Mouse (Mus musculus): ENCODE results near the gene Hist1h2ao. TPM values are rescaled to one million over a fixed set of nuclear protein-coding genes. Genes with fewer than 3 reads are reported as not detected.

The Hist1h2ao gene
- total RNA-seq, 1 experiment from 2014 or later: 88.7 TPM

Other genes with a start within 250 kb of the Hist1h2ao start
- not detected in 2 replicates for gene Olfr1364, start 228.7 kb upstream of the Hist1h2ao start, total RNA-seq (2017)
- not detected in 2 replicates for gene Olfr1362, start 196.4 kb upstream of the Hist1h2ao start, total RNA-seq (2017)
- gene Olfr11, start 167.9 kb upstream of the Hist1h2ao start, total RNA-seq (2017): not detected in 2 replicates
- not detected in 2 replicates for gene Olfr1361, start 147.1 kb upstream of the Hist1h2ao start, total RNA-seq (2017)
- gene Olfr1360, start 133.1 kb upstream of the Hist1h2ao start, total RNA-seq (2017): not detected in 2 replicates
- not detected in 2 replicates for gene Olfr1359, start 112.4 kb upstream of the Hist1h2ao start, total RNA-seq (2017)
- 14.4 and 16.0 TPM in 2 replicates for gene Hist1h2bl, start 94.3 kb upstream of the Hist1h2ao start, total RNA-seq (2017)
- gene Hist1h2ai, start 94.0 kb upstream of the Hist1h2ao start, total RNA-seq (2017): 351 and 359 TPM in 2 replicates
- 15.6 and 19.4 TPM in 2 replicates for gene Hist1h3h, start 92.8 kb upstream of the Hist1h2ao start, total RNA-seq (2017)
- 6.6 and 8.0 TPM in 2 replicates for gene Hist1h2bm, start 88.4 kb upstream of the Hist1h2ao start, total RNA-seq (2017)
- 12.6 and 17.7 TPM in 2 replicates for gene Hist1h4j, start 75.4 kb upstream of the Hist1h2ao start, total RNA-seq (2017)
- gene Hist1h4k, start 60.0 kb upstream of the Hist1h2ao start, total RNA-seq (2017): 63.4 and 72.4 TPM in 2 replicates
- gene Hist1h2ak, start 56.6 kb upstream of the Hist1h2ao start, total RNA-seq (2017): 70.6 and 79.9 TPM in 2 replicates
- 99.6 and 105 TPM in 2 replicates for gene Hist1h2bn, start 56.3 kb upstream of the Hist1h2ao start, total RNA-seq (2017)
- gene Hist1h1b, start 29.8 kb upstream of the Hist1h2ao start, total RNA-seq (2017): 73.0 and 92.6 TPM in 2 replicates
- 3.8 and 32.2 TPM in 2 replicates for gene Hist1h3i, start 27.1 kb upstream of the Hist1h2ao start, total RNA-seq (2017)
- 46.4 and 80.8 TPM in 2 replicates for gene Hist1h2an, start 23.2 kb upstream of the Hist1h2ao start, total RNA-seq (2017)
- gene Hist1h2bp, start 23.0 kb upstream of the Hist1h2ao start, total RNA-seq (2017): 4.8 and 6.8 TPM in 2 replicates
- 71.6 and 96.6 TPM in 2 replicates for gene Hist1h2bq, start 268 bp upstream of the Hist1h2ao start, total RNA-seq (2017)
- gene Hist1h4m, start 1.3 kb downstream of the Hist1h2ao start, total RNA-seq (2017): 341 and 383 TPM in 2 replicates
- gene Hist1h4n, start 21.7 kb downstream of the Hist1h2ao start, total RNA-seq (2017): 171 and 217 TPM in 2 replicates
- gene Hist1h2ap, start 23.0 kb downstream of the Hist1h2ao start, total RNA-seq (2017): 129 and 254 TPM in 2 replicates
- 63.3 and 83.2 TPM in 2 replicates for gene Hist1h2br, start 23.3 kb downstream of the Hist1h2ao start, total RNA-seq (2017)
- 0.49 and 2.6 TPM in 2 replicates for gene Zfp184, start 134.6 kb downstream of the Hist1h2ao start, total RNA-seq (2017)
- gene Pom121l2, start 170.7 kb downstream of the Hist1h2ao start, total RNA-seq (2017): not detected in 2 replicates
- gene Prss16, start 199.3 kb downstream of the Hist1h2ao start, total RNA-seq (2017): 0.61 and 2.9 TPM in 2 replicates
- 15.1 and 66.2 TPM in 2 replicates for gene Hist1h2ah, start 225.1 kb downstream of the Hist1h2ao start, total RNA-seq (2017)
- gene Hist1h2bk, start 225.4 kb downstream of the Hist1h2ao start, total RNA-seq (2017): 11.9 and 12.2 TPM in 2 replicates
- 59.4 and 71.0 TPM in 2 replicates for gene Hist1h4i, start 230.9 kb downstream of the Hist1h2ao start, total RNA-seq (2017)
- 24.6 and 26.2 TPM in 2 replicates for gene Hist1h2ag, start 232.5 kb downstream of the Hist1h2ao start, total RNA-seq (2017)
- 25.8 and 31.3 TPM in 2 replicates for gene Hist1h2bj, start 232.7 kb downstream of the Hist1h2ao start, total RNA-seq (2017)